In genomic region chr17:71696396-71696795, GRCm38 (mm10) we compare ENCODE assay signal across 23 mouse cellular contexts. TPM values are rescaled to one million over a fixed set of nuclear protein-coding genes. Genes with fewer than 3 reads are reported as not detected.
DNase-seq lines count a peak whose midpoint lies in the region; ATAC-seq and TF ChIP-seq lines count a peak whose summit lies in the region.
"Had no signal": no experiment of that assay in that cellular context is flagged by ENCODE, and none has a peak within 500 bp of the region (broad histone marks: within the 10 kb centered on the region; RNA-seq: fewer than 3 reads in every experiment).

No protein-coding gene starts in this region.

- intact Hi-C loops in gastrocnemius, adult 2 months (cut with DNase I): loop anchor here (1.0 to 2.0 kb wide), 2 partner anchors 34 to 86 kb away; no protein-coding TSS in a partner anchor

- peak overlapping the region; percentile 25 for H3K4me3 ChIP-seq in gastrocnemius, adult 2 months
- no peak overlapping the region for H3K4me3 ChIP-seq in neural tube, embryonic 15.5 days (replicated peaks)
- no peak overlapping the region for H3K4me3 ChIP-seq in heart, embryonic 14.5 days (ENCODE audit: control insufficient read depth in 1 of 2, insufficient read depth in 1 of 2, low read depth in 1 of 2, low read length in 2 of 2)
- H3K4me3 ChIP-seq in stomach, postnatal 0 days (ENCODE audit: low read depth, low read length): no peak overlapping the region
- H3K4me3 ChIP-seq: embryonic facial prominence, embryonic 13.5 days; hindbrain, embryonic 13.5 days; limb, embryonic 13.5 days had no signal

- H3K9ac ChIP-seq in neural tube, embryonic 15.5 days (replicated peaks): no peak overlapping the region
- H3K9ac ChIP-seq in heart, embryonic 14.5 days (ENCODE audit: low read length): peak overlapping the region; percentile 9; the same call in 1 of the 2 replicates
- H3K9ac ChIP-seq in stomach, postnatal 0 days (ENCODE audit: low read length): no peak overlapping the region
- H3K9ac ChIP-seq: embryonic facial prominence, embryonic 13.5 days; hindbrain, embryonic 13.5 days; limb, embryonic 13.5 days had no signal

- peak; percentile 83 for DNase-seq in gastrocnemius, adult 2 months
- no peak for DNase-seq in gastrocnemius, postnatal 4 days (ENCODE audit: low spot score in 2 of 2)
- DNase-seq in neural tube, embryonic 10.5 days (ENCODE audit: extremely low spot score, low spot score): no peak
- no peak for DNase-seq in layer of hippocampus, postnatal 10 days (ENCODE audit: low spot score in 2 of 2)
- no peak for DNase-seq in stomach, postnatal 0 days (ENCODE audit: low spot score)
- DNase-seq in lung, adult 18-20 months: no peak
- DNase-seq: B cell, adult 2 months; cerebellum, adult 18-20 months; kidney, postnatal 4 days; layer of hippocampus, postnatal 36 days; lung, adult 2 months; midbrain, embryonic 14.5 days; thymus, adult 2 months had no signal

- no peaks in the 10 kb centered on the region for H3K9me3 ChIP-seq in neural tube, embryonic 15.5 days (replicated peaks)
- H3K9me3 ChIP-seq in heart, embryonic 14.5 days (ENCODE audit: control insufficient read depth, low read length): no peaks in the 10 kb centered on the region
- no peaks in the 10 kb centered on the region for H3K9me3 ChIP-seq in stomach, postnatal 0 days (ENCODE audit: control insufficient read depth, low read length)
- H3K9me3 ChIP-seq: embryonic facial prominence, embryonic 13.5 days; hindbrain, embryonic 13.5 days; limb, embryonic 13.5 days had no signal

- H3K36me3 ChIP-seq in neural tube, embryonic 15.5 days: no peaks in the 10 kb centered on the region
- H3K36me3 ChIP-seq in heart, embryonic 14.5 days (ENCODE audit: control insufficient read depth, insufficient read depth, low read length): no peaks in the 10 kb centered on the region
- H3K36me3 ChIP-seq in stomach, postnatal 0 days (ENCODE audit: control insufficient read depth, insufficient read depth, low read length): no peaks in the 10 kb centered on the region
- H3K36me3 ChIP-seq: embryonic facial prominence, embryonic 13.5 days; hindbrain, embryonic 13.5 days; limb, embryonic 13.5 days had no signal

- ATAC-seq in neural tube, embryonic 15.5 days (ENCODE audit: low FRiP score): 0 out of 2 replicates have a peak, but pooled peaks have one; percentile 21
- ATAC-seq in heart, embryonic 14.5 days (ENCODE audit: insufficient number of reproducible peaks, insufficient read depth, low FRiP score, low read depth): no peak
- no peak for ATAC-seq in stomach, postnatal 0 days (ENCODE audit: low FRiP score, low TSS enrichment)
- ATAC-seq: intestine, embryonic 16.5 days had no signal

- WGBS in neural tube, embryonic 15.5 days: 93% methylated on average over 5 of the region's 5 CpGs
- WGBS in heart, embryonic 14.5 days: 78% methylated on average over 5 of the region's 5 CpGs
- WGBS in stomach, postnatal 0 days: 87% methylated on average over 5 of the region's 5 CpGs

- no peak overlapping the region for H3K4me2 ChIP-seq in neural tube, embryonic 15.5 days
- no peak overlapping the region for H3K4me2 ChIP-seq in heart, embryonic 14.5 days (ENCODE audit: low read length)
- no peak overlapping the region for H3K4me2 ChIP-seq in stomach, postnatal 0 days (replicated peaks; ENCODE audit: low read depth)
- H3K4me2 ChIP-seq: embryonic facial prominence, embryonic 13.5 days; hindbrain, embryonic 13.5 days; limb, embryonic 13.5 days had no signal

- H3K4me1 ChIP-seq in neural tube, embryonic 15.5 days: peaks cover 6% of the 10 kb centered on the region
- H3K4me1 ChIP-seq in heart, embryonic 14.5 days (ENCODE audit: control insufficient read depth in 2 of 2, insufficient read depth in 2 of 2, low read length in 2 of 2): peaks cover 31 to 33% of the 10 kb centered on the region in 2 experiments
- H3K4me1 ChIP-seq in stomach, postnatal 0 days (replicated peaks; ENCODE audit: control insufficient read depth, insufficient read depth): no peaks in the 10 kb centered on the region
- H3K4me1 ChIP-seq: embryonic facial prominence, embryonic 13.5 days had no signal

- no peak for TF ChIP-seq EP300 in stomach, postnatal 0 days (optimal IDR thresholded peaks at IDR 0.05)

- no peak for TF ChIP-seq CTCF in gastrocnemius, adult 2 months (IDR thresholded peaks at IDR 0.05)
- TF ChIP-seq CTCF in stomach, postnatal 0 days (IDR thresholded peaks at IDR 0.05; ENCODE audit: low read depth): no peak

- H3K27me3 ChIP-seq in neural tube, embryonic 15.5 days (replicated peaks): no peaks in the 10 kb centered on the region
- H3K27me3 ChIP-seq in heart, embryonic 14.5 days (ENCODE audit: control insufficient read depth, insufficient read depth, low read length): no peaks in the 10 kb centered on the region
- no peaks in the 10 kb centered on the region for H3K27me3 ChIP-seq in stomach, postnatal 0 days (ENCODE audit: control insufficient read depth, insufficient read depth, low read length)
- H3K27me3 ChIP-seq: embryonic facial prominence, embryonic 13.5 days; limb, embryonic 13.5 days had no signal

- peak overlapping the region; percentile 91 for H3K27ac ChIP-seq in gastrocnemius, adult 2 months
- H3K27ac ChIP-seq in neural tube, embryonic 15.5 days (replicated peaks): no peak overlapping the region
- H3K27ac ChIP-seq in heart, embryonic 14.5 days (replicated peaks in 1 of 2; ENCODE audit: control insufficient read depth in 1 of 2, insufficient read depth in 1 of 2, low read depth in 2 of 2, low read length in 2 of 2): 0 out of 4 replicates have a peak overlapping the region, but pooled peaks of 1 of the 2 experiments have one; percentile 29
- H3K27ac ChIP-seq in stomach, postnatal 0 days (replicated peaks): no peak overlapping the region
- H3K27ac ChIP-seq: embryonic facial prominence, embryonic 13.5 days; hindbrain, embryonic 13.5 days; limb, embryonic 13.5 days; macrophage had no signal

RNA-seq across cellular contexts. Expression of gene Togaram2, which starts 23.3 kb away (rescaled TPM):
- 1 to 10 TPM; 2.1 to 4.5 TPM for total RNA-seq in gastrocnemius, adult 2 months (2021)
- total RNA-seq in gastrocnemius, postnatal 4 days (2021): under 1 TPM; 0.39 to 0.47 TPM
- 0.83 and 1.2 TPM in 2 replicates for polyA plus RNA-seq in neural tube, embryonic 15.5 days (2015; fragmentation: Nextera tagmentation; extraction: Ambion mirVana)
- 2.5 and 2.8 TPM in 2 replicates for polyA plus RNA-seq in heart, embryonic 14.5 days (2014; fragmentation: Nextera tagmentation; extraction: Ambion mirVana)
- total RNA-seq in layer of hippocampus, postnatal 10 days (2021): 1 to 10 TPM; 1.6 to 2.4 TPM
- polyA plus RNA-seq in stomach, postnatal 0 days (2015; fragmentation: Nextera tagmentation; extraction: Ambion mirVana): 0.55 and 0.68 TPM in 2 replicates
- total RNA-seq: common myeloid progenitor, adult 5-6 weeks had no signal
- polyA plus RNA-seq: macrophage had no signal

RNA-seq across cellular contexts. Expression of gene Pcare, which starts 56.3 kb away (rescaled TPM):
- total RNA-seq in gastrocnemius, adult 2 months (2021): not detected
- not detected for total RNA-seq in gastrocnemius, postnatal 4 days (2021)
- not detected in 2 replicates for polyA plus RNA-seq in neural tube, embryonic 15.5 days (2015; fragmentation: Nextera tagmentation; extraction: Ambion mirVana)
- not detected in 2 replicates for polyA plus RNA-seq in heart, embryonic 14.5 days (2014; fragmentation: Nextera tagmentation; extraction: Ambion mirVana)
- total RNA-seq in layer of hippocampus, postnatal 10 days (2021): under 1 TPM in 1 of 2 experiments, not detected in 1; 0.09 TPM
- 0.04 TPM in 1 of 2 replicates, not detected in the other for polyA plus RNA-seq in stomach, postnatal 0 days (2015; fragmentation: Nextera tagmentation; extraction: Ambion mirVana)
- total RNA-seq: adrenal gland, adult 18-20 months; common myeloid progenitor, adult 5-6 weeks had no signal
- polyA plus RNA-seq: embryonic facial prominence, embryonic 13.5 days; forebrain, embryonic 11.5 days; hindbrain, embryonic 13.5 days; intestine, embryonic 16.5 days; limb, embryonic 13.5 days; macrophage; midbrain, embryonic 14.5 days; thymus, adult 2 months had no signal
